Mouse (Mus musculus) brain, adult 2 months (tissue): ENCODE results near the gene Pdss1.

Source experiments
- DNase-seq: peaks from one replicate; pipeline ENCODE4 v3.0.0; 2011; ENCODE audit warnings: low read depth, low spot score

Gene Pdss1

DNA sequence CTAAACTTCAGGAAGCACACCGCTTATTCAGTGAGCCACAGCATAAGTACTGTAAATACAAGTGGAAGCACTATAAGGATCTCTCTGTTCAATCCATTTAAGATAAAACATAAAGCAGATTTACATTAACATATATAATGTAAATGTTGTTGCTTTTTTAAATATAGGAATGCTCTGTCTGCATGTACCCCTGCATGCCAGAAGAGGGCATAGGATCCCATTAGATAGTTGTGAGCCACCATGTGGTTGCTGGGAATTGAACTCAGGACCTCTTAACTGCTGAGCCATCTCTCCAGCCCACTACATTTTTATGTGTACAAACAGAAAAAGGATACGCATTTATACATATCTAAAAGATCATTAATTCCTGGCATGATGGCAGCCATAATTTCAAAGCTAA, 66.4 kb downstream of the Pdss1 start:
- DNase-seq = no peak

DNA sequence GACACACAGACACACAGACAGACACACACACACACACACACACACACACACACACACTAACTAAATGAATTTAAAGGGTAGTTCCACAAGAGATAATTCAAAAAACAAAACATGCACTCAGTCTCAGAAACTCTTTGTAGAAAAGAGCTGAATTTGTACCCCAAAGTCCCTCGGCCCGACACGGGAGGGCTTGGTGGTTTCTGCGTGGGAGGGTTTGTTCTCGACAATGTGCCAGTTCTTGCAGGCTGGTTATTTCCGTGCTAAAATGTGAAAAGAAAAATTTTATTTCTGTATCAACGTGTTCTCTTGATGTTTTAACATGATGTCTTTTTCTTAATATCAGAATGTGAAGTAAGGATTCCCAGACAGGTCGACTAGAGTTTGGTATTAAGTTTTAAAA, 66.9 kb downstream of the Pdss1 start:
- peak; percentile 48 for DNase-seq

DNA sequence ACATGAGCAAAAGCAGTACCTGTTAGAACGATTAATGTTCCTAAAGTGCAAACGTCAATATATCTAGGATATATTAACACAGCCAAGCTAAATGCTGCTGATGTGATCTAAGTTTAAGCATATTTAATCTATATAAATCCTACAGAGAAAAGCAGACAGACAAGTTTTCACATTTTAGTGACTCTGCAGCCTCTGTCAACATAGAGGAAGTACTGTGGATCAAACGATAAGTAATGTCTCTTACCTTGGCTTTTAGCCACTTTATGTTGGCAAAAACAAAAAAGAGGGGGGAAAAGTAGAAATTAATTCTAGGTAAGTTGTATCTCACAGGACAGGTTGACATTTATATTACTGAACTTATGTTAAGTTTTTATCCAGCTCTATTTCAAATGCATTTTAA, 67.6 kb downstream of the Pdss1 start:
- no peak for DNase-seq

DNA sequence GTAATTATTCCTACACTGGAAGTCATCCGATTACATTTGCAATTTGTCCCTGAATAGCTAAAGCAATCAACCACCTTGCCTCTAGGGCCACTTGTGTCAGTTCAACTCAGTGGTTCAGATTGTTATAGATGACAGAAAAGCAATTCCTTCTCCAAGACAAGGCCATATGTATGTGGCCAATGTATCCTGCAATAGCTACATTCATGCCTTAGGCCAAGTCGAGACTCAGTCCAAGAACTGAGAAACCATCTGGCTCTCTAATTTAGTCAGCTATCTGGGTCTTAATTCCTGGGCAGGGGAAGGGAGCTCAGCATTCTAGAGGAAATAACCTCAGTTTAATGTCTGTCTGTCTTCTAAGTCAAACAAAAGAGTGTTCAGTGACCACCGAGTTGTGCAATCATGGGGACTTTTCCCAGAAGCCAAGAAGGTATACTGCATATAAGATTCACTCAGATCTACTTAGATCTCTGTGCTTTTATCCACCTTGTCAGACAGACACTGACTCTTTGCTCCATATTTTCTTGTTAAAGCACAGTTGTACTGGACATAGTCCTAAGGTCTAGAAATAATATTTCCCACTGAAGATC, 82.2 kb downstream of the Pdss1 start:
- peak; percentile 91 for DNase-seq

DNA sequence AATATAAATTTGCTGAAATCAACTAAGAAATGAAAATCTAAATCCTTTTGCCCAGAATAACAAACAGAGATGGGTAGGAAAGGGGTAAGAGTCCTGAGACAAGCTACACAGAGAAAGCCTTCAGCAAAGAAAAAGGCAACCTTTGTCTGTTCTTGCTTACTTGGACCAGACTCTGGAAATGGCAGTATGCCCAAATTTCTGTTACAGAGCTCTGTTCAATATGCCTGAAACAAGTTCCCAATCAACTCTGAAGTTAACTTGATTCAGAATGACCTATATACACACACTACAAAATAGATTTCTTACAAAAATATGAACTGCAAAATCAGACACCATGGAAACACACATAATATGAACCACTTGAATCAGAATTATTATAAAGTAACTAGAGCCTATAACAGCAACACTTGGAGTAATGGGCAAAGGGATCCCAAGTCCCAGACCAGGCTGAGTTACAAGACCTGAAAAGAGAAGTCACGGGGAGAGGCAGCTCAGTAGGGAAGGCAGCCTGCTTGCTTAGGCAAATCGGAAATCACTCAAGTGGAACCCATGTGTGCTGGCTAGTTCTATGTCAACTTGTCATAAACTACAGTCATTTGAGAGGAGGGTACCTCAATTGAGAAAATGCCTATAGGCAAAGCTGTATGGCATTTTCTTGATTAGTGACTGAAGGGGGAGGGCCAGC, 90.8 kb downstream of the Pdss1 start:
- DNase-seq = peak; percentile 79
